Mouse (Mus musculus): ENCODE results near the gene Matk. TPM values are rescaled to one million over a fixed set of nuclear protein-coding genes. Genes with fewer than 3 reads are reported as not detected.

Gene Matk
- polyA plus RNA-seq, 1 experiment from 2014 or later: 12.3 TPM

DNA sequence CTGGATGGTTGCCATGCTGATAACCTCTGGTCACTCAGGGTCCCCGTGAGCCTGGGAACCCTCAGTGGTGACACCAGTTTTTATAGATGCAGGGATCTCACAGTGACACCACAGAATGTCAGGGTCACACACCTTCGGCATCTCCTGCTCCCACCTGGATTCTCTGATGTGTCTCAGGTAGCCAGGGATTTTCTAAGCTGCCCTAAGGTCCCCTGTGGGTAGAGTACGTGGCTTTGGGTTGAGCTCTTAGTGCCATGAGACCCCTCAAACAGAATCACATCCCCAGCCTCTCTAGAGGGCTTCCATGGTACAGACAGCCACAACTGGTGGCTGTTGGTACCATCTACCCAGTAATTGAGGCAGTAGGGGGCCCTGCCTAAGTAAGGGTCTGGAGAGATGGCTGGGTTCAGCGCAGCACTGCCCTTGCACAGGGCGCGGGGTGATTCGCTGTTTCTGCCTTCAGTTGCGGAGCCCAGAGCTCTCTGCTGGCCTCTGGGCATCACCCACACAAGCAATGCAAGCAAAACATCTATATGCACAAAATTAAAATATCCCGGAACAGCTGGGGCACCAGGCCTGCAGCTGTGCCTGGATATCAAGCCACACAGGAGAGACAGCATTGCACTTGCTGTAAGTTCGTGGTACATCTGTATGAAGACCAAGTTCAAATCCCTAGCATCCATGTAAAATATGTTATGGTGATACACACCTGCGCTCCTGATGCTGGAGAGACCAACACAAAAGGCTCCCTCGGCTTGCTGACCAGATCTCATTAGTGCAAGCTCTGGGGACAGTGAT is 16.1 kb upstream of the Matk start:
- Histone ChIP-seq H3K27me3 (replicated peaks; ENCODE audit: control insufficient read depth, insufficient read depth, low read length) (peaks cover 15% of the 10 kb centered on the region; the same call in 1 of the 2 replicates), H3K4me3 (ENCODE audit: low read depth, low read length) (no peak overlapping the region), H3K9me3 (replicated peaks; ENCODE audit: control insufficient read depth, low read length) (no peaks in the 10 kb centered on the region), H3K4me2 (ENCODE audit: low read length) (no peak overlapping the region), H3K4me1 (ENCODE audit: control insufficient read depth, insufficient read depth, low read length) (peaks cover 9% of the 10 kb centered on the region; the same call in 1 of the 2 replicates), H3K9ac (ENCODE audit: low read length) (no peak overlapping the region), H3K36me3 (ENCODE audit: control insufficient read depth, insufficient read depth, low read length) (no peaks in the 10 kb centered on the region), H3K27ac (ENCODE audit: low read depth, low read length) (no peak overlapping the region)
- no peak for DNase-seq (ENCODE audit: low spot score)
- 86% methylated on average over 12 of the region's 12 CpGs for WGBS
- no peak for ATAC-seq

DNA sequence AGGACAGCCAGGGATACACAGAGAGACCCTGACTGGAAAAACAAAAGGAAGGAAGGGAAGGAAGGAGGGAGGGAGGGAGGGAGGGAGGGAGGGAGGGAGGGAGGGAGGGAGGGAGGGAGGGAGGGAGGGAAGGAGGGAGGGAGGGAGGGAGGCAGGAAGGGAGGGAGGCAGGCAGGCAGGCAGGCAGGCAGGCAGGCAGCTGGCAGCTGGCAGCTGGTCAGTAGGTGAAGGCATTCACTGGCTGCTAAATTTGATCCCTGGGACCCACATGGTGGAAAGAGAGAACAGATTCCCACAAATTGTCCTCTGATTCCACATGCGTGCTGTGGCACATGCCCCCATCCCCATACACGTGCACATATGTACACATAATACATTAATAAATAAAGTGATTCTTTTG is 14.1 kb upstream of the Matk start:
- Histone ChIP-seq H3K9ac (ENCODE audit: low read length) (no peak overlapping the region), H3K36me3 (ENCODE audit: control insufficient read depth, insufficient read depth, low read length) (no peaks in the 10 kb centered on the region; the same call in 1 of the 2 replicates), H3K27ac (ENCODE audit: low read depth, low read length) (no peak overlapping the region), H3K4me1 (ENCODE audit: control insufficient read depth, insufficient read depth, low read length) (peaks cover 1% of the 10 kb centered on the region; the same call in 1 of the 2 replicates), H3K4me2 (ENCODE audit: low read length) (no peak overlapping the region), H3K9me3 (replicated peaks; ENCODE audit: control insufficient read depth, low read length) (no peaks in the 10 kb centered on the region), H3K4me3 (ENCODE audit: low read depth, low read length) (no peak overlapping the region), H3K27me3 (replicated peaks; ENCODE audit: control insufficient read depth, insufficient read depth, low read length) (peaks cover 15% of the 10 kb centered on the region; the same call in 1 of the 2 replicates)
- DNase-seq (ENCODE audit: low spot score) (no peak), ATAC-seq (no peak)
- whole genome bisulfite sequencing: 88% methylated on average over 2 of the region's 2 CpGs

DNA sequence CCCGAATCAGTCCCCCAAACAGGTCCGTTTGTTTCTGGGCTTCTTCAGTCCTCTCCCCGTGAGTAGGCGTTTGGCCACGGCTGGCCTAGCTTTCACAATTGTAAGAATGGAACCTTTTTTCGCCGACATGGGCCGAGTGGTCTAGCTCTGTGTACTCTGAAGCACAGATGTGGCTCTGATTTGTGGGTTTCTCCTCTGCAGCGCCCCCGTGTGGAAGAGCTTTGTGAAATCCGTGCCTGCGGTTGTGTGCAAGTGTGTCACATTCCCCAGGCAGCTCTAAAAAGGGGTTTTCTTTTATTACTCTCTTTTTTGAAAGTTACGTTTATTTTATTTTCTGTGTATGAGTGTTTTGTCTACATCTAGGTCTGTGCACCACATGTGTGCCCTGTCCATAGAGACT is 11.9 kb upstream of the Matk start:
- H3K9ac ChIP-seq (ENCODE audit: low read length): no peak overlapping the region
- no peaks in the 10 kb centered on the region; the same call in 1 of the 2 replicates for H3K36me3 ChIP-seq (ENCODE audit: control insufficient read depth, insufficient read depth, low read length)
- DNase-seq (ENCODE audit: low spot score) (peak; percentile 66), ATAC-seq (no peak)
- 21% methylated on average over 13 of the region's 13 CpGs for WGBS
- H3K27ac ChIP-seq (ENCODE audit: low read depth, low read length): no peak overlapping the region
- H3K27me3 ChIP-seq (replicated peaks; ENCODE audit: control insufficient read depth, insufficient read depth, low read length): peaks cover 15% of the 10 kb centered on the region; the same call in 1 of the 2 replicates
- no peaks in the 10 kb centered on the region for H3K4me1 ChIP-seq (ENCODE audit: control insufficient read depth, insufficient read depth, low read length)
- no peaks in the 10 kb centered on the region for H3K9me3 ChIP-seq (replicated peaks; ENCODE audit: control insufficient read depth, low read length)
- no peak overlapping the region for H3K4me2 ChIP-seq (ENCODE audit: low read length)
- no peak overlapping the region for H3K4me3 ChIP-seq (ENCODE audit: low read depth, low read length)

DNA sequence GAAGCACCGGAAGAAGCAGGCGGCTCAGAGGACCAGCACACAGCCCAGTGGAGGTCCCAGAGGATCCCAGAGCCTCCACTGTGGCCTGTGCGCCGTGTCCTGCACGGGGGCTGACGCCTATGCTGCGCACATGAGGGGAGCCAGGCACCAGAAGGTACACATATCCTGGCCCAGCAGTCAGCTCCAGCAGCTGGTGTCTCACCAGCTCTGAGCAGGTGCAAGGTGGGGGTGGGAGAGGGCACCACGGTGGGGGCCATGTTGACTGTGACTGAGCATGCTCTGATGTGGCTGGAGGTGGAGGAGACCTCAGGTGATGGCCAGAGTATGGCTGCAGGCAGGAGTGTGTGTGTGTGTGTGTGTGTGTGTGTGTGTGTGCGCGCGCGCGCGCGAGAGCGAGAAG is 10.7 kb upstream of the Matk start:
- ATAC-seq (no peak), DNase-seq (ENCODE audit: low spot score) (no peak)
- Histone ChIP-seq H3K27me3 (replicated peaks; ENCODE audit: control insufficient read depth, insufficient read depth, low read length) (peaks cover 15% of the 10 kb centered on the region; the same call in 1 of the 2 replicates), H3K9me3 (replicated peaks; ENCODE audit: control insufficient read depth, low read length) (no peaks in the 10 kb centered on the region), H3K36me3 (ENCODE audit: control insufficient read depth, insufficient read depth, low read length) (no peaks in the 10 kb centered on the region; the same call in 1 of the 2 replicates), H3K27ac (ENCODE audit: low read depth, low read length) (no peak overlapping the region), H3K4me2 (ENCODE audit: low read length) (no peak overlapping the region), H3K9ac (ENCODE audit: low read length) (no peak overlapping the region), H3K4me3 (ENCODE audit: low read depth, low read length) (no peak overlapping the region), H3K4me1 (ENCODE audit: control insufficient read depth, insufficient read depth, low read length) (no peaks in the 10 kb centered on the region)
- 93% methylated on average over 16 of the region's 16 CpGs for WGBS

DNA sequence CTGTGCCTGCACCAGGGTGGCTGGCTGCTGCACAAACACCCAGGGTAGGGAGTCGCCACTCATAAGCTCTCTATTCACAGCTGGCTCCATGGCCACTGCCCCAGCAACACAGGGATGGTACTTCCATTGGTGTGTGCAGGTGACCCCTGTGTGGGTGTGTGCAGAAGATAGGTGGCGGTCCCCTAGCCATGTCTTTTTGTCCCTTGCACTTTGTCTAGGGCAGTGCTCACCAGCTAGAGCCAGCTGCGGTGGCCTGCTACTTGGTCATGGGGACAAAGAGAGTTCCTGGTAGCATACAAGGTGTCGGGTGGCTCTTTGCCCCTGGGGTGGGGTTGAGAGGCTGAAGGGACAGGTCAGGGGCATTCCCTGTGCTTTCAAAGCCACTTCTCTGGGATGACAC is 8.6 kb upstream of the Matk start:
- DNase-seq (ENCODE audit: low spot score): no peak
- WGBS: 67% methylated on average over 4 of the region's 4 CpGs
- peaks cover 15% of the 10 kb centered on the region; the same call in 1 of the 2 replicates for H3K27me3 ChIP-seq (replicated peaks; ENCODE audit: control insufficient read depth, insufficient read depth, low read length)
- no peaks in the 10 kb centered on the region for H3K9me3 ChIP-seq (replicated peaks; ENCODE audit: control insufficient read depth, low read length)
- no peak overlapping the region for H3K4me3 ChIP-seq (ENCODE audit: low read depth, low read length)
- no peaks in the 10 kb centered on the region for H3K4me1 ChIP-seq (ENCODE audit: control insufficient read depth, insufficient read depth, low read length)
- ATAC-seq: peak; percentile 9; the same call in 1 of the 2 replicates
- no peak overlapping the region for H3K27ac ChIP-seq (ENCODE audit: low read depth, low read length)
- H3K4me2 ChIP-seq (ENCODE audit: low read length): no peak overlapping the region
- peaks cover 3% of the 10 kb centered on the region; the same call in 1 of the 2 replicates for H3K36me3 ChIP-seq (ENCODE audit: control insufficient read depth, insufficient read depth, low read length)
- H3K9ac ChIP-seq (ENCODE audit: low read length): no peak overlapping the region

DNA sequence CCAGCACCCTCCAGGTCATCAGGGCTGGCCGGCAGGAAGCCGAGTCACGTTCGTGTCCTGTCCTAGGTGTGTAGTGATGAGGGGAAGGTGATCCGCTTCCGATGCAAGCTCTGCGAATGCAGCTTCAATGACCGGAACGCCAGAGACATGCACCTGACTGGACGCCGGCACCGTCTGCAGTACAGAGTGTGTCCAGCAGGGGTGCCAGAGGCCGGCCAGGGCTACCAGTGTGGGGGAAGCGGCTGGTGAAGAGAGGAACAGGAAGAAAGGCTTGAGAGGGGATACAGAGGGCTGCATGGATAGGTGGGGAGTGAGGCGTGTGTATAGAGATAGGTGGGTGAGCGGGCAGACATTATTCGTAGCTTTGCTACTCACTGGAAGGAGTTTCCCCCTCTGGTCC is 8.1 kb upstream of the Matk start:
- no peak overlapping the region for H3K27ac ChIP-seq (ENCODE audit: low read depth, low read length)
- WGBS: 9% methylated on average over 17 of the region's 17 CpGs
- H3K4me3 ChIP-seq (ENCODE audit: low read depth, low read length): no peak overlapping the region
- H3K27me3 ChIP-seq (replicated peaks; ENCODE audit: control insufficient read depth, insufficient read depth, low read length): peaks cover 11% of the 10 kb centered on the region; the same call in 1 of the 2 replicates
- H3K36me3 ChIP-seq (ENCODE audit: control insufficient read depth, insufficient read depth, low read length): peaks cover 3% of the 10 kb centered on the region; the same call in 1 of the 2 replicates
- H3K4me2 ChIP-seq (ENCODE audit: low read length): no peak overlapping the region
- ATAC-seq (peak; percentile 69), DNase-seq (ENCODE audit: low spot score) (peak; percentile 62)
- H3K9ac ChIP-seq (ENCODE audit: low read length): peak overlapping the region; percentile 17; the same call in 1 of the 2 replicates
- no peaks in the 10 kb centered on the region for H3K9me3 ChIP-seq (replicated peaks; ENCODE audit: control insufficient read depth, low read length)
- H3K4me1 ChIP-seq (ENCODE audit: control insufficient read depth, insufficient read depth, low read length): no peaks in the 10 kb centered on the region

DNA sequence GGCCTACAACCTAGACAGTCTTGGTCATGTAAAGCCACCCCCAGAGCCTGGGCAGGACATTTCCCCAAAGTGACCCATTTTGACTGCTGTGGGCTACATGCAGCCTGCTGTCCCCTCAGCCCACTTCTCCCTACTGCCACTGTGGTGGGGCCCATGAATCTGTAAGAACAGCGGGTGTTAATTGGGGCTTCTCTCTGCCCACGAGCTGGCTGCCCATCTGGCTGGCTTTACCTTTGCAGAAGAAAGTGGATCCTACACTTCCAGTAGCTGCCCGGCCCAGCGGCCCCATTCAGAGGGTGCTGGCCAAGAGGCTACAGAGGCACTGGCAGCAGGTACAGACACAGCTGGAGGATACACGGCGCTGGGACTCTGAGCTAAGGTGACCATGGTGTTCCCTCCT is 7.6 kb upstream of the Matk start:
- Histone ChIP-seq H3K4me1 (ENCODE audit: control insufficient read depth, insufficient read depth, low read length) (no peaks in the 10 kb centered on the region), H3K9ac (ENCODE audit: low read length) (peak overlapping the region; percentile 17; the same call in 1 of the 2 replicates), H3K9me3 (replicated peaks; ENCODE audit: control insufficient read depth, low read length) (no peaks in the 10 kb centered on the region), H3K4me3 (ENCODE audit: low read depth, low read length) (no peak overlapping the region), H3K27ac (ENCODE audit: low read depth, low read length) (no peak overlapping the region), H3K36me3 (ENCODE audit: control insufficient read depth, insufficient read depth, low read length) (peaks cover 3% of the 10 kb centered on the region; the same call in 1 of the 2 replicates), H3K27me3 (replicated peaks; ENCODE audit: control insufficient read depth, insufficient read depth, low read length) (peaks cover 6% of the 10 kb centered on the region; the same call in 1 of the 2 replicates), H3K4me2 (ENCODE audit: low read length) (no peak overlapping the region)
- 89% methylated on average over 6 of the region's 6 CpGs for WGBS
- no peak for DNase-seq (ENCODE audit: low spot score)
- no peak for ATAC-seq

DNA sequence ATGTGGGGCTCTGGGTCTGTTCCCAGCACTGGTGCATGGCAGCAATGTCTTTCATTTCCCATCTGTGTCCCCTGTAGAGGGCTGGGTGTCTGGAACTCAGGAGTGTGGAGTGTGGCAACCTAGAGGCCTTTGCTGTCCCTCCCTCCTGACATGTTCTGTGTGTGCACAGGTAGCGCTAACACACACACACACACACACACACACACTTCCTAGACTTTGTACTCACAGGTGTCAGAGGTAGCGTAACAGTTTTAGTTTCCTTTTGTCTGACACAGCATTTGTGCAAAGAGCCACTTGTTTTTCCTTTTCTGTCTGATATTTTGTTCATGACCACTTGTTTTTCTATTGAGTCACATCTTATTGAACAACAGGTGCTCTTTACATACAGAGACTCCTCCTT is 4.9 kb upstream of the Matk start:
- Histone ChIP-seq H3K4me1 (ENCODE audit: control insufficient read depth, insufficient read depth, low read length) (peaks cover 2% of the 10 kb centered on the region; the same call in 1 of the 2 replicates), H3K4me3 (ENCODE audit: low read depth, low read length) (no peak overlapping the region), H3K4me2 (ENCODE audit: low read length) (no peak overlapping the region), H3K27me3 (replicated peaks; ENCODE audit: control insufficient read depth, insufficient read depth, low read length) (peaks cover 6% of the 10 kb centered on the region), H3K9ac (ENCODE audit: low read length) (no peak overlapping the region), H3K9me3 (replicated peaks; ENCODE audit: control insufficient read depth, low read length) (no peaks in the 10 kb centered on the region), H3K27ac (ENCODE audit: low read depth, low read length) (no peak overlapping the region), H3K36me3 (ENCODE audit: control insufficient read depth, insufficient read depth, low read length) (0 out of 2 replicates have a peak, but pooled peaks cover 3% of the 10 kb centered on the region)
- 98% methylated on average over 2 of the region's 2 CpGs for WGBS
- DNase-seq (ENCODE audit: low spot score) (no peak), ATAC-seq (no peak)

DNA sequence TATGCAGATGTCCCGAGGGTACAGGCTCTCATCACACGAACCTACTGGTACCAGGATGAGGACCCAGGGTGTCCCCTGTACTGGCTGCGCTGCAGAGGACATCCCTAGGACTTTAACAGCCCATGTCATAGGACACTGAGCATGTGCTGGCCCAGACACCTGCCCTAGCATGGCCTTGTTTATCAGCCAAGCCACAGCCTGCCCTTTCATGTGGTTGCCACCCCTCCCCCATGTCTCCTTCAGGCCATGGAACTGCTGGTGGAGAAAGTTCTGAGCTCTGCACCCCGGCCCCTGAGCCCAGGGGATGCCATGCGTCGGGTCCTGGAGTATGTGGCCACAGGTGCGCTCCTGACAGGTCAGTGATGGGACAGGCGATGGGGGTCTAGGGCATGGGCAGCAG is 3.3 kb upstream of the Matk start:
- Histone ChIP-seq H3K27me3 (replicated peaks; ENCODE audit: control insufficient read depth, insufficient read depth, low read length) (peaks cover 10% of the 10 kb centered on the region), H3K4me2 (ENCODE audit: low read length) (no peak overlapping the region), H3K9ac (ENCODE audit: low read length) (no peak overlapping the region), H3K27ac (ENCODE audit: low read depth, low read length) (no peak overlapping the region), H3K4me1 (ENCODE audit: control insufficient read depth, insufficient read depth, low read length) (peaks cover 4% of the 10 kb centered on the region; the same call in 1 of the 2 replicates), H3K4me3 (ENCODE audit: low read depth, low read length) (no peak overlapping the region), H3K36me3 (ENCODE audit: control insufficient read depth, insufficient read depth, low read length) (0 out of 2 replicates have a peak, but pooled peaks cover 3% of the 10 kb centered on the region), H3K9me3 (replicated peaks; ENCODE audit: control insufficient read depth, low read length) (no peaks in the 10 kb centered on the region)
- ATAC-seq (no peak), DNase-seq (ENCODE audit: low spot score) (no peak)
- 83% methylated on average over 8 of the region's 8 CpGs for WGBS

Measured in forebrain, embryonic 14.5 days (tissue).